Mouse (Mus musculus) heart, postnatal 4 days (tissue): ENCODE data around the gene Pdcl3. TPM values are rescaled to one million over a fixed set of nuclear protein-coding genes. Genes with fewer than 3 reads are reported as not detected.

ENCODE experiments used
- DNase-seq: peaks from one replicate; pipeline ENCODE4 v3.0.0; 2021
- total RNA-seq, 2 experiments: library from RNA; stranded (reverse); gene quantifications; 2 replicates each; pipeline ENCODE4 v1.2.3; 2021

The Pdcl3 gene
- 100 to 1,000 TPM; 114 TPM for total RNA-seq

DNA sequence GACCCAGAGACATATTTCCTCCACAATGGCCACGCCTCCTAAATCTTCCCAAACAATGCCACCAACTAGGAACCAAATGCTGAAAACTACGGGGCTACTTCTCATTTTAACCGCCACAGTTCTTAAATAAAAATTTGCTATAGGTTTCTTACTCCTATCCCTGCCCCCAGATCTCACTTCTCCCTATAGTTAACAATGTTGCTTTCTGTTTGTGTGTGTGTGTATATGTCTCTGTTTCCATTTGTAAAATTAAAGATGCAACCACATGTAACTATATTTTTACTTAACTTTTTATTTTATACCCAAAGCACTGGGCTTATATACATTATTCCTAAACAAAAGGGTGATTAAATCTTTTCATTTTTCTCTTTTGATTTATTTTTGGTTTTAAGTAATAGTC, at the start of gene Pdcl3:
Gene Pdcl3, plus strand, starts transcription at position 301 of the 400 bp plus-strand sequence.
- no peak for DNase-seq

DNA sequence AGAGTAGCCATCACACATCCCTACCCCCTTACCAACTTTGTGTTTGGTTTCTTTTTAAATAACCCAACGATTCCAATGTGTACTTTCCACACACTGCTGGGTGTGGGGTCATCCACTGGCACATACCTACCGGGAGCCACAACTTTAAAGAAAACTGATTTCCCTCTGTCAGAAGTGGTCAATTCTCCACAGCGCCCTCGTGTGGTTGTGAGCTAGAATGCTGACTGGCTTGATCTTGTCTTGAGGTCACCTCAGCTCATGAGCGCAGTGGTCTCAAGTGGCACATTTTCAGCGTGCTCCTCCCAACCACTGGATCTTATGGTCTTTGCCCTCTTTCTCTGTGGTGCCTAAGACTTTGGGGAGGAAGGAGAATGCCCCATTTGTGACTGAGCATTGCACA, 48.6 kb upstream of the Pdcl3 start:
- peak; percentile 15 for DNase-seq

DNA sequence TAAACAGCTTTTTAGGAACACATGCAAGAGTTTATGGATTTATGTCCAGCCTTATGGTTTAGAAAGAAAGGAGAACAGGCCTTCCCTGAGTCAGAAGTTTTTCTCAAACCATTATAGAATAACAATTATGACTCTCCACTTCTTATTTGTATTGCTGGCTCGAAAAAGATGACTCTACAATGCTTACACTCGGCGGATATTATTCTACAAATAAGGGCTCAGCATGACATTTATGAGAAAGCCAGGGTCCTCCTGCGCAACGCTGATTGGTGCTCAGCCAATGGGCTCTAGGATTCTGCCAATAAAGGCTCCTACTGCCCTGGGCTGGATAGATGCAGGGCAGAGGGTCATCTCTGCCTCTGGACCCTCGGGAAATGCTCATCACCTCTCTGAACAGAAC, 46.6 kb upstream of the Pdcl3 start, which contains the start of gene Nms:
Gene Nms, plus strand, starts transcription at position 301 of the 400 bp plus-strand sequence.
- DNase-seq, result no peak

DNA sequence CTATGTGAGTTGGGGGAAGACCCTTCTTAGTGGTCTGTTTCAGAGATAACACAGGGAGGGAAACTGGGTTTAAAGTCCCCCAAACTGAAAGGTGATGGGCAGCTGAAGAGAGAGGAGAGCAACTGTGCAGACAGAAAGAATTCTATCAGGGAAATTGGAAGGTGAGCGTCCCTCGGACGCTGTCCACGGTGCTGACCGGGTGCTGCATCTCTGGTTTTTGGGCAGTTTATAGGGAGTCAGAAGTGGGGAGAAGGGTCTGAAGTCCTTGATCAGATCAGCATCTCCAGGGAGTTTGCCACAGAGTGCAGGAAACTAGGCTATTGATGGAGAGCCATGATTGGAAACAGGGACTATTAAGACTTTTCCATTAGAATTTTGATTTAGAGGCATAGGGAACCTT, 45.8 kb upstream of the Pdcl3 start:
- DNase-seq, result peak; percentile 41

DNA sequence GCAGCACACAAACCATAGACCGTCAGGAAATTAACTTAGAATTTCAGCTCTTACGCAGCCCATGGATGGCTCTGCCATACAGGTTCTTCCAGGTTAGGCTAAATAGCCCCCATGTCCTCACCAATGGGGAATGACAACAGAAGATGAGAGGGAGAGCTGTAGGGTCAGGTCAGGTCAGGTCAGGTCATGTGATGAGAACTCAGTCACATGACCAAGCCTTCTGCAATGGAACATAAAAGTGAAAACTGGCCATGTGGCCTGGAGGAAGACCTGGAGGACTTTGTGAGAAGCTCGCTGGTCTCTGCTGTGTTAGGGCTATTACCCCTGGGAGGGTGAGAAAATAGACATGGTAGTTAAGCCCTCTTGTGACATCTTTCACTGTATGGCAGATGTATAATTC, 29.0 kb upstream of the Pdcl3 start:
- DNase-seq, result no peak

DNA sequence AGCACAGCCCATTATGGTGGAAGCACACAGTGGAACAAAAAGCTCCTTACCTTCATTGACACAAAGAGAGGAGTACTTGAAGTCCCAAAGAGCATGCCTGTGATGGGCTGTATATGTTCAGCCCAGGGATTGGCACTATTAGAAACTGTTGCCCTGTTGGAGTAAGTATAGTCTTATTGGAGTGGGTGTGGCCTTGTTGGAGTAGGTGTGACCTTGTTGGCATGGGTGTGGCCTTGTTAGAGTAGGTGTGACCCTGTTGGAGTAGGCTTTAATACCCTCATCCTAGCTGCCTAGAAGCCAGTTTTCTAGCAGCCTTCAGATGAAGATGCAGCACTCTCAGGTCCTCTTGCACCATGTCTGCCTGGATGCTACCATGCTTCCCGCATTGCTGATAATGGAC, 16.3 kb upstream of the Pdcl3 start:
- DNase-seq, result no peak

DNA sequence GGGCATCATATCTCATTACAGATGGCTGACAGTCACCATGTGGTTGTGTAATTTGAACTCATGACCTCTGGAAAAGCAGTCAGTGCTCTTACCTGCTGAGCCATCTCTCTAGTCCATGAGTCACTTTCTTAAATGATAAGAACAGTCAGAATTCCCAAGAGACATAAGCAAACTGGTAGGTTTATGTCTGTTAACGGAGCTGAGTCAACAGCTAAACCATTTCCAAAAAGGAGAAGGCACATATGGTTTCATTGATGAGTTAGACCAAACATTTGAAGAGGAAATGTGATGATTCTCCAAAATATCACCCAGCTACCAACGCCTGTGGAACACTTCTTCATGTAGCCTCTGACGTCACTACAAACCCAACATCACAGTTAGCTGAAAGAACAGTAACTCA, 13.7 kb upstream of the Pdcl3 start:
- DNase-seq, result no peak

DNA sequence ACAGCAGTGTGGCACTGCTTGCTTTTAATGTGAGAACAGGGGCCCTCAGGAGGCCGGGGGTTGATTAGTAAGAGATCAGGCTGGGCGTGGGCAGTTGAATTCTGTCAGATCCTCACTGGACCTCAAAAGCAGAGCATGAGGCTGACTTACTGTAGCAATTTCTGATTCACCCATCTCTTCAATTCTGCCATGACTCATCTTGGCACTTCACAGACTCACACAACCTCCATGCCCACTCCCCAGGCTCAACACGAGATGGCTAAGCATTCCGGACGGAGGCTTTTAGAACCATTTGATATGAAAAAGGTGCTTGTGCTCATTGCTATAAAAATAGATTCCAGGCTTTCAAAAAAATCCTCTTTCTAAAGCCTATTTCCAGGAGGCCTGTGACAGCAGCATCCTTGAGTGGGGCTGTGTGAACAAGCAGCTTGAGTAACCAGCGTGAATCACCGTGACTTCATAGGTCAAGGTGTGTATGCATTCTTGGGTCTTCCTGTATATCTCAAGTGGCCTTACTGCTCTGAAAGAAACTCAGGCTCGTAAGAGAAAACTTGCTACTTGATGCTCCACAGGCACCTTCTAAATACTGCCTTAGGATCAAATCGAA, 12.3 kb upstream of the Pdcl3 start:
- DNase-seq, result no peak

DNA sequence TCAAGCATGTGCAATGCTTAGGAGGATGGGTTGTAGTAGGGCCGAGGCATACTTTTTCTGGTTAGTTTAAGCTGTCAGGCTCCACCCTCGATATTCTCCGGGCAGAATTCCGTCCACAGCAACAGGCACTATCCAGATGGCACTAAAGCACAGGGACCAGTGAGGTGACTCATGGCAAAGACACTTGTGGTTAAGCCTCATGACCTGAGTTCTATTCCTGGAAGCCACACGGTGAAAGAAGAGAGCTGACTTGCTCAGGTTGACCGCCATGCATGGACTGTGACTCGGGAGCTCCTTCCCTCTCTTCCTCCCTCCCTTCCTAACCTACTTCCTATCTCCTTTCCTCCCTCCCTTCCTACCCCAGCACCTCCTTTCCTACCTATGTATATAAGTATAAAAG, 5.5 kb upstream of the Pdcl3 start:
- DNase-seq, result no peak

DNA sequence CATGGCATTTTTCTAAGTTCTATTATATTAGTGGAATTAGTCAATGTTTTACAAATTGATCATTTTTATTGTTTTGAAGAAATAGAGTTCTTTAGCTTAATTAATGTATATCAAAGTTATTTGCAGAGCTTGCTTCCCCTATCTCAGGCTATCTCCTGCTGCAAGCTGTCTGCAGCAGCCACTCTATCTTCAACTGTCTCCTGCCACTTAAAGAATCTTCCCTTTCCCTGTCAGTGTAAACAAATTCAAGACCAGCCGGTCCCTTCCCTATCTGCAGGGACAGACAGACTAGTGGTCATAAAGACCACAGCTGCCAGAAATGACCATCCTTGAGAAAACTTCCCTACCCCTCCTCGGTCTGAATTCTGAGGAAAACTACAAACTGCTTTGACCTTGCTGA, 1.5 kb upstream of the Pdcl3 start:
- no peak for DNase-seq

DNA sequence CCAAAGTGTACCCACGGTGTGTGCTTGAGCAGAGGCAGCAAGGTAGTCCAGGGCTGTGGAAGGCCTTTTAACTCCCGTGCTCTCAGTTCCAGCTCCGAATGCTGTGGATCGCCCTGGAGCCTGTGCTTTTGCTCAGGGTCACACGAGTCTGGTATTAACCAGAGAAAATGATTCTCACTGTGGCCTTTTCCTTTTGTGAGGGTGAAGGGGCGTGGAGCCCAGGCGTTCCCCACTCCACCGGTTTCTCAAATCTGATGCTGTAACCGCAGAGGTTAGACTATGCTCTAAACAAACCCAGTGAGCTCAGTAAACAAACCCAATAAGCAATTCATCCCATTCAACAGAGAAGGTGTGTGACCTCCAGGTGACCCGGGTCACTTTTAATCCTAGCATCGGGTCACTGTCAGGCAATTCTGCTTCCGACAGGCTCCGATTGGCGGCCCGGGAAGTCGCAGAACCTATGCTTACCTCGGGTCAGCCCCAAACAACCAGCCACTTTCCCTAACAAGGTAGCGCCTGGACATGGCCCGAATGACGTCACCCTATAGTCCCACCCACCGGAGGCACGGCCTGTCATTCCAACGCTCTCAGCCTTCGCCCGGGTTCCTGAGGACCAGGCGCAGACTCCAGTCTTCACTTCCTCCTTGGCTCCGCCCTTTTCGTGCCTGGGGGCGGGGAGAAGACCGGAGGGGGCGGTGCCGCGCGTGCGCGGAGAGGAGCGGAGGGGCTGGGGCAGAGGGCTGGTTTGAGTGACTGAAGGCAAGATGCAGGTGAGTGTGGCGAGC, 1.9 kb downstream of the Pdcl3 start:
- peak; percentile 98 for DNase-seq

DNA sequence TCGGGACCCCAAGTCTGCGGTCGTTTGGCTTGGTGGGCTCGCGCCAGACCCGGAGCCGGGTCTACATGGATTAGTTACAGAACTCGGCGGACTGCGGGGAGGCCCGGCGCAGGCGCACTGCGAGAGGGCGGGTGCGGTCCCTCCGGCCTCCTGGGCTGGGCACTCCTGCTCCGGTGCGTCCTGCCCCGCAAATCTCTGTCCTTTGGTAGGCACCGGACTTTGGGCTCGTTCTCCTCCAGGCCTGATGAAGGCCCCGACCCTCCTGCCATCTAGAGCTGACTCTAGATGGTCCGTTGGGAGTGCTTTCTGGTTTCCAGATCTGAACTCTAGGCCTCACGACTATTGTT, 2.4 kb downstream of the Pdcl3 start:
- DNase-seq, result no peak

DNA sequence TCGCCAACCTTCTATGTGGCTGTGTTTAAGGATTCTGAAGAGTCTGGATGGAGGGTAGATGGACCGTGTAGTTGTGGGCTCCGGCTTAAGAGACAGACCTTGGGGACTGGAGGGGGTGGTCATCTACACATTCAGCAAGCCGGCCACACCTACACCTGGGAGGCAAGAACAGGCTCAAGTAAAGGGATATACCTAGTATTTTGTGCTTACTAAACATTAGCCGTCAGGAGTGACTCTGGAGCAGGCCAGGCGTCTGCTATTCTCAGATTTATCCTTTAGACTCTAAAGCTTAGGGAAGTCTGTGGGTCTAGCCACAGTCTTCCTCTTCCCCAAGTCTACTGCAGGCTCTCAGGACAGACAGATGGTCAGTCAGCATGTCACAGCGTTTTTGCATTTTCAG, 2.9 kb downstream of the Pdcl3 start:
- DNase-seq, result no peak

DNA sequence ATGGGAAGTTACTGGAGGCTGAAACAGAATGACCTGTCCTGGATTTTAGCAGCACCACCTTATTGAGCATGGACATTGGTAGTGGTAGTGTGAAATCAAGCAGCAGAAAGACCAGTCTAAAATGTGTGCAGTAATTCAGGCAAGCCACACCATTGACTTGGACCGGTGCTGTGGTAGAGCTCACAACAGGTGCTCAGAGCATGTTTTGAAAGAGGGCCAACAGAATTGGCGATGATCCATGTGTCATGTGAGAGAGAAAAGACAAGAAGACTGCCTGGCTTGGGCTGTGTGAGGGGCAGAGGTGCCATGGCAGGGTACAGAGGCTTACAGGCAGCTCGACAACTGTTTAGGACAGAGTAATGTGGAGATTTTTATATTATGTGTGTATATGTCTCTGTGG, 7.0 kb downstream of the Pdcl3 start:
- peak; percentile 61 for DNase-seq

DNA sequence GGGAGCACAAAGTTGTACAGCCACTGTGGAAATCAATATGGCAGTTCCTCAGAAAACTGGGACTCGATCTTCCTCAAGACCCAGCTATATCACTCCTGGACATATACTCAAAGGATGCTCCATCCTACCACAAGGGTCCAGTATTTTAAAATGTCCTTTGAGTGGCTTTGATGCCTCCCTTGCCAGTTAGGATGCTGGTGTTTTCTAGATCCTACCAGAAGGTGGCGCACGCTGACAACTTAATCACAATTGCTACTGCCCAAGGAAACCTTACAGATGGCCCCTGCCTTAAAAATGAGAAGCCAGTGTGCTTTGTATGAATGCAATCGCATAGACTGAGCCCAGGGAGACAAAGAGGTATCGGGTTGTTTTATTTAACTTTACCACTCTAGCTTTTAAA, 15.7 kb downstream of the Pdcl3 start:
- peak; percentile 89 for DNase-seq

DNA sequence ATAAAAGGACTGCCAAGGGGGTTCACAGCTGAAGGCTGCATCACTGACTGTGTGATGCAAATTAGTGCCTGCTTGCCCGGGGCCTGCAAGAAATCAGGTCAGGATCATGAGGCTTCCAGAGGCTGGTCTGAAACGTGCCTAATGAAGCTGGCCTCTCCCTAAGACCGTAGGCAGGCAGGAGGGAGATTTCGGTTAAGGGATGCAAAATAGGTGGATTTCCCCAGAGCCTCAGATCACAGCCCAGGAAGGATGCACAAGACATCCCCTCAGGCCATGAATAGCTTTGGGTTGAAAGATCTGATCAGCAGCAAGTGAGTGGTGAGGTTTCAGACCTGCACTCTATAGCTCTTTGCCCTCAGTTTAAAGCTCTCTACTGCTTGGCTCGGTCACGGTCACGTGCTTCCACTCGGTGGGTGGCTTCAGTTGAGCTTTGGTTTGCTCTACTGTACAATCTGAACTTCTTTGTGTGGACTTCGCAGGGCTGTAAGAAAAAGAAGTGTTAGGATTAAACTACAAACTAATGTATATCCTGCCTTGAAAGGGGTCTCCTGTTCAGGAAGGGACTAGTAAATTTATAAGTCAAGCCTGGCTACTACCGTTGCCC, 20.4 kb downstream of the Pdcl3 start:
- no peak for DNase-seq

DNA sequence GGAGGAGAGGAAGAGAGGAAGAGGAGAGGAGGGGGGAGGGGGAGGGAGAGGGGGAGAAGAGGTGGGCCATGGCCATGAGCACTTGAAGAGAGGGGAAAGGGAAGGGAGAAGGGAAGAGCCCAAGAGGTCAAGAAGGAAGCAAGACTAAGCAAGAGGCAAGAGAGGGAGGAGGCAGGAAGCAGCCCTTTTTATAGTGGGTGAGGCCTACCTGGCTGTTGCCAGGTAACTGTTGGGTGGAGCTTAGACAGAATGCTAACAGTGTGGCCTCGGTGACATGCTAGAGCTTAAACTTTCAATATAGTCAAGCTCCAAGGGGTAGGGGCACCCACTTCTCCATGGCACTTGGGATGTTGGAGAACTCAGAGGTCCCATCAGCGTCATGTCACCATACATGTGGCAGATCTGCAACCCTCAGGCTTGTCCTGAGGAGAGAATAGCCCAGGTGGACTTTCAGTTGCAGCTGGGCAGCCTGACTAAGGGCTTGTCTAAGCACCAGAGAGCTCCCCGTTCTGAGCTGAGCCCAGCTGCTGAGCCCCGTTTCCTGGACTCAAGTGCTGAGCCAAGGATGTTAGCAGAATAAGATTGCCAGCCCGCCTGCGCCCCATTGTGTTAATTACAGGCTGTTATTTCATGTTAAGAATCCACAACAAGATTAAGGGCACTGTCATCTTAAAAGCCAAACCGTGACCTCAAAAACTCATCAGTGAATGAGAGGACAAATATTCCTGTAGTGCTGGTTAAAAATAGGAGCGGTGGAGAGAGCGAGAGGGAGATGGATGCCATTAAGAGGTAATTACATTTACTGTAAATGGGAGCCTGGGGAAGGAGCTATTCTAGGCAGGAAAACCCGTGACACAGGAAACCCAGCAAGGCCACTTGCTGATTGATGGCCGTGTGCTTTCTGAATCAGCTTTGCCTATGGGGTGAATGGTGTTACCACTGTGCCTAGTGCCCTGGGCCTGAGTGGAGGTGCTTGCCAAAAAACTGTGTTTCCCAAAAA, 21.7 kb downstream of the Pdcl3 start:
- DNase-seq, result no peak

DNA sequence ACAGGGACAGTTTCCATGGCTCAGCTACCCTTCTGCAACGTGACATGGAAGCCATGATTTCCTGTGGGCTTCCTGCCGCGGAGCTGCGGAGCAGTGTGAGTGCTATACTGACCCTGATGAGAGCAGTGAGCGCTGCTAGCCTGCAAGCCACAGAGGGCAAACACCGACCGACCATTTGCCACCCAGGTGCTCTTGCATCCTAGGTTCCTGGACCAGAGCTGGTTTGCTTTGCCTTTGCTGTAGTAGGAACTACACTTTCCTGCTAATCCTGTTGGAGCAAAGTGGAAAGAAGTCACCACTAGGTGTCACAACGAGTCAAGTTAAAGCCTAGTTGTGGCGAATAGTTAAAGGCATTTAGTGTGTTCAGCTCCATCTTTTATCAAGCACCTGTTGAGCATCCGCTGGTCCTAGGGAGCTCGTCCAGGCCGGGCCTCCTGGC, 25.2 kb downstream of the Pdcl3 start:
- peak; percentile 81 for DNase-seq

DNA sequence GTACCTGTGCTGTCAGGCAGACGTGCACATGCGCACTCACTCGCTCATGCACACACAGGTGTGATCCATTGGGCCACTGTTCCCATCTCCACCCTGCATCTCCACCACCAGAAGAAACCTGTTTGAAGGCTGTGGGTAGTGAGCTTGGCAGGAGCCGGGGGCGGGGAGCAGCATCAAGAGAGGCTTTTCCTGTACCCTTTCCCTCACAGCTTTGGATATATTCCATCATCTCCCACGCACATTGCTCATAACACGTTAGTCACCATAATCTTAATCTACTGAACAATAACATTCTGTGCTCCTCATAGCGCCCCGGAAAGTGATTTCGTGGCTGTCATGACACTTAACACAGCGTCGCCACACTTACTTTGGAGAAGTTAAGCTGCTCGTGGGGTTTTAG, 27.2 kb downstream of the Pdcl3 start:
- DNase-seq, result no peak

DNA sequence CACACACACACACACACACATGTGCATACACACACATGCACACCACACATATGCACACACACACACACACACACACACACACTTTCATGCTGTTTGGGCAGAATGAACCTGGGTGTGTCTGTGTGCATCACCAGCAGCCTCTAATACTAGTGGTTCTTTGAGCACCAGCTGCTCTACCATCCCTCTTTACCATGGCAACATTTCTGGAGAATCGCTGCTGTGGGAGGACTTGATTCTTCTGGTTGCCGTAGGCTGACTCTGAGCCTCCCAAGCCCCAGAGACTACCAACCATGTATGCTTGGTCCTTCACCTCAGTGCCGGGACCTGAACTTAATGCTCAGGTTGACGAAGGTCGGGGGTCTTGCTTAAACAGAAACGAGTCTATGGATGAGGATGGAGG, 28.4 kb downstream of the Pdcl3 start:
- no peak for DNase-seq

DNA sequence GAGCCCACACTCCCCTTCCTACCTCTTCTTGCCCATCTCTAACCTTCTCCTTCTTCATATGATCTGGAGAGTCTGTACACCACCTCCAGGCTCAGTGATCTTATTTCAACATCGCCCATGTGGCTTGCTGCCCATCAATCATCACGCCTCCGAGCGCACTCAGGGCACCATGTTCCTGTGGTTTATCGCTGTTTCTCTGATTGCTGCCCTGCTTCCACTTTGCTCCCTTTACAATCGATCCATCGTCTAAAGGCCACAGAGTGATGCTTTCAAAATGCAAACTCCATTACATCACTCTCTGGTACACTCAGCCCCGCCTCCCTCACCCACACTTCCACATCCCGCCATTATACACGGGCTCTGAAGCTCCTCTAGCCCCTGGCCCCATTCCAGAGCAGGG, 30.1 kb downstream of the Pdcl3 start:
- no peak for DNase-seq

DNA sequence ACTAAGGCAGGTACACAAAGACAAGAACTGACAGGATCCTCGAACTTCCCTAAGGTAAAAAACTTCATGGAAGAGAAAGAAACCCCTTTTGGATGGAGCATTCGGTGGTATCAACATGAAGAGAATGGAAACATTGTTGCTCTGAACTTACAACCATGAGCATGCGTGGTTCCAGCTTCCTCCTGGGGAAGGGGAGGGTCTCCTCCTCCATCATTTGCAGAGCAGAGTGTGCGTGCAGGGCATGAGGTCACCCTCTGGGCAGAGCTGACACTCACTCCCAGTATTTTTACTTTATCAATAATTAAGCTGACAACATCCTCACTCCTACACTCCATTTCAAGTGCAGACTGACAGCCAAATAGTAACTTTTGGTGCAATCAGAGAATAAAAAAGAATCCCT, 32.5 kb downstream of the Pdcl3 start:
- no peak for DNase-seq

DNA sequence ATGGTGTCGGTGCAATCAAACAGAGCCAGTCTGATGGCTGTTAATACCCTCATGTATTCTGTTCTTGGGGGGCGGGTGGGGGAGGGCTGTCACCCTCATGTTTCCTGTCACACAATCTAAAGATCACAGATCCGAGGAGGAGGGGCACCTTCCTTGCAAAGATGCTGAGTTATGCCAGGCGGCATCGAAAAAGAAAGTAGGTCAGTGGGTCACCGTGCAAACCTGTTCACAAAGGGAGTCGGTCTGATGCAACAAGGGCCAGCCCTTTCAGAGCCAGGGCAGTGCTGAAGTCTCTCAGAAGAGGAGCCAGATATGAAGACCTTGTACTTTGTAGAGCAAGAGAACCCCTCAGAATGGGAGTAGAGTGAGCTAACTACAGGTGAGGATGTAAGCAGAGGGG, 39.7 kb downstream of the Pdcl3 start:
- DNase-seq, result no peak
